Mouse (Mus musculus) gastrocnemius, adult 8-10 months (tissue): ENCODE measurements around the gene Enkd1. TPM values are rescaled to one million over a fixed set of nuclear protein-coding genes. Genes with fewer than 3 reads are reported as not detected.

Experiments used
- DNase-seq, 2 experiments: peaks; one replicate each; pipeline ENCODE4 v3.0.0; 2022; ENCODE audit warnings: low spot score in 2 of 2
- total RNA-seq, 4 experiments: library from RNA; stranded (reverse); gene quantifications; 2 replicates each; pipeline ENCODE4 v1.2.4; 2022

The Enkd1 gene
- total RNA-seq, 4 experiments from 2014 or later = 0.48 to 0.54 (median 0.52) TPM

- no peak for DNase-seq
Observed at GRCm38 (mm10) chr8:105661167-105661566, 46.8 kb downstream of the Enkd1 start.

GRCm38 (mm10) chr8:105657641-105658040 is 50.4 kb downstream of the Enkd1 start:
- no peak for DNase-seq

Other genes starting within 250 kb of the Enkd1 start
- gene Tppp3, start 236.7 kb downstream of the Enkd1 start, total RNA-seq = 10 to 100 TPM; 22.7 to 38.8 (median 34.2) TPM
- gene Zdhhc1, start 211.3 kb downstream of the Enkd1 start, total RNA-seq = 10 to 100 TPM; 10.3 to 11.7 (median 11.4) TPM
- under 1 TPM in 2 of 4 experiments, not detected in 2; 0.12 to 0.62 TPM for gene Hsd11b2, start 189.5 kb downstream of the Enkd1 start, total RNA-seq
- 10 to 100 TPM; 42.2 to 45.3 (median 44.1) TPM for gene Atp6v0d1, start 142.2 kb downstream of the Enkd1 start, total RNA-seq
- gene Ripor1, start 103.0 kb downstream of the Enkd1 start, total RNA-seq = 10 to 100 TPM; 15.8 to 17.2 (median 16.6) TPM
- gene Ctcf, start 71.6 kb downstream of the Enkd1 start, total RNA-seq = 10 to 100 TPM; 32.9 to 39.2 (median 34.2) TPM
- gene Agrp, start 70.8 kb downstream of the Enkd1 start, total RNA-seq = not detected
- not detected for gene Carmil2, start 21.9 kb downstream of the Enkd1 start, total RNA-seq
- gene Acd, start 7.1 kb downstream of the Enkd1 start, total RNA-seq = 1 to 10 TPM; 3.4 to 5.8 (median 4.4) TPM
- gene Pard6a, start 7.1 kb downstream of the Enkd1 start, total RNA-seq = 1 to 10 TPM; 5.5 to 8.1 (median 6.7) TPM
- gene 4933405L10Rik, start 555 bp downstream of the Enkd1 start, total RNA-seq = not detected
- 1 to 10 TPM; 7.0 to 9.1 (median 8.3) TPM for gene Gfod2, start 50.5 kb upstream of the Enkd1 start, total RNA-seq
- gene Ranbp10, start 119.1 kb upstream of the Enkd1 start, total RNA-seq = 10 to 100 TPM; 19.3 to 25.2 (median 23.0) TPM
- not detected for gene Tsnaxip1, start 119.5 kb upstream of the Enkd1 start, total RNA-seq
- gene Cenpt, start 145.1 kb upstream of the Enkd1 start, total RNA-seq = 1 to 10 TPM in 1 of 4 experiments, under 1 TPM in 3; 0.31 to 1.4 (median 0.72) TPM
- gene Thap11, start 146.9 kb upstream of the Enkd1 start, total RNA-seq = 10 to 100 TPM; 20.4 to 24.1 (median 22.0) TPM
- gene Nutf2, start 152.4 kb upstream of the Enkd1 start, total RNA-seq = 10 to 100 TPM; 21.4 to 44.7 (median 25.5) TPM
- 10 to 100 TPM; 18.8 to 21.9 (median 20.0) TPM for gene Edc4, start 172.7 kb upstream of the Enkd1 start, total RNA-seq
- not detected for gene Nrn1l, start 185.4 kb upstream of the Enkd1 start, total RNA-seq
- gene Pskh1, start 192.2 kb upstream of the Enkd1 start, total RNA-seq = 10 to 100 TPM; 10.9 to 14.7 (median 12.8) TPM
- gene Ctrl, start 225.7 kb upstream of the Enkd1 start, total RNA-seq = not detected
- gene Psmb10, start 230.2 kb upstream of the Enkd1 start, total RNA-seq = 10 to 100 TPM; 15.3 to 22.6 (median 19.7) TPM
- under 1 TPM in 2 of 4 experiments, not detected in 2; 0.24 to 0.78 TPM for gene Lcat, start 235.2 kb upstream of the Enkd1 start, total RNA-seq